Mouse (Mus musculus) activated CD4-positive, CD25-positive, alpha-beta regulatory T cell (primary cell): ENCODE results near the gene Gm43518. TPM values are rescaled to one million over a fixed set of nuclear protein-coding genes. Genes with fewer than 3 reads are reported as not detected.

Experiments
- polyA plus RNA-seq, 2 experiments: library from polyadenylated mRNA; unstranded; fragments of 100-300 nt; shearing (Covaris generic); gene quantifications; one replicate each; pipeline ENCODE4 v1.2.1; 2017

Gm43518 gene
- polyA plus RNA-seq = 1 to 10 TPM; 2.4 to 6.0 TPM

GRCm38 (mm10) chr5:123927118-123927517 is at the start of gene Gm43518:
Gene Gm43518 (plus strand): TSS chr5:123927418.

DNA sequence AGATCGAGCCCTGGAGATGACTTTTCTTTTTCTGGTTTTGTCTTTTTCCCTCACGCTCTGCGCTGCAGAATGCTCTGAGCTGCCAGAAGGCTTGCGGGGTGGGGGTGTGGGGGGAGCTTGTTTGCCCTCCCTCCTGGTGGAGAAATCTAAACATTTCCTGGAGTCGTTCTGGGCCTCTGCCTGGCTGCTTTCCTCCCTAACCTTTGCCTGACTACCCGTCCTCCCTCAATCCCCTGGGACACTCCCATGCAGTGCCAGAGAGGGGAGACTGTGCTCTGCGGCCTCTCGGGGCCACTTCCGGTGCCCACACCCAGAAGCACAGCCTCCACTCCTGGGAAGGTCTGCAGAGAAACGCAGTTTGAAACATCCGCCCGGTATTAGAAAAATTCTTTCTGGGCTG is 47.3 kb upstream of the Gm43518 start, which contains the start of gene Hcar1:
Gene Hcar1 (minus strand): TSS at position 93 of the 400 bp plus-strand sequence.

DNA sequence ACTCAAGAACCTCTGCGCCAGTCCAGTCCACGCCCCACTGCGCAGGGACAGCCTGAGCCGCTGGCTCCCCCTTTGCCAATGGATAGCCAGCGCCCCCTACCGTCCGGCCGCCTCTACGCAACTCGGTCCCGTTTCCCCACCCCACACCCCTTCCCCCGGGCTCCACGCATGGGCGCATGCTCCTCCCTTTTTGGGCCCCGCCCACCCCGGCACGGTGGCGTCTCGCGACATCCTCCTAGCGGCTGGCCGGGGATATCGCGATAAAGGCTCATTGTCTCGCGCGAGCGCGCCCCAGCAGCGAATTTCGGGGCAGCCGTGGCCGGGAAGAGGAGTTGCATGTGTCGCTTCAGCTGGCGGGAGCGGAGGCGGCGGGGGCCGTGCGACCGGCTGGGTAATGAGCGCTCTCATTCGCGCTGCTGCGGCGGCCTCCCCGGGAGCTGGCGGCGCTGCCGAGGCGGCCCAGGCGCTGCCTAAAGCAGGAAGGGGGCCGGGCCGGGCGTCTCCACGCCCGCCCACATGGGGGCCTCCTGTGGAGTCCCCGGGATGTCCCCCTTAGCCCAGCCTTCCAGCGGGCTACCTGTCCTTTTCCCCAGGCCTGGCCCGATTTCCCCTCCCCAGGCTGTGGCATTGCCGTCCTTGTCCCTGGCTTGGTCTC is 20.1 kb upstream of the Gm43518 start, which contains the start of gene Denr:
Gene Denr (plus strand): TSS at position 200 of the 655 bp plus-strand sequence.

GRCm38 (mm10) chr5:123930508-123930989 is 3.3 kb downstream of the Gm43518 start, which contains the start of gene Ccdc62:
Gene Ccdc62 (plus strand): TSS chr5:123930679.

DNA sequence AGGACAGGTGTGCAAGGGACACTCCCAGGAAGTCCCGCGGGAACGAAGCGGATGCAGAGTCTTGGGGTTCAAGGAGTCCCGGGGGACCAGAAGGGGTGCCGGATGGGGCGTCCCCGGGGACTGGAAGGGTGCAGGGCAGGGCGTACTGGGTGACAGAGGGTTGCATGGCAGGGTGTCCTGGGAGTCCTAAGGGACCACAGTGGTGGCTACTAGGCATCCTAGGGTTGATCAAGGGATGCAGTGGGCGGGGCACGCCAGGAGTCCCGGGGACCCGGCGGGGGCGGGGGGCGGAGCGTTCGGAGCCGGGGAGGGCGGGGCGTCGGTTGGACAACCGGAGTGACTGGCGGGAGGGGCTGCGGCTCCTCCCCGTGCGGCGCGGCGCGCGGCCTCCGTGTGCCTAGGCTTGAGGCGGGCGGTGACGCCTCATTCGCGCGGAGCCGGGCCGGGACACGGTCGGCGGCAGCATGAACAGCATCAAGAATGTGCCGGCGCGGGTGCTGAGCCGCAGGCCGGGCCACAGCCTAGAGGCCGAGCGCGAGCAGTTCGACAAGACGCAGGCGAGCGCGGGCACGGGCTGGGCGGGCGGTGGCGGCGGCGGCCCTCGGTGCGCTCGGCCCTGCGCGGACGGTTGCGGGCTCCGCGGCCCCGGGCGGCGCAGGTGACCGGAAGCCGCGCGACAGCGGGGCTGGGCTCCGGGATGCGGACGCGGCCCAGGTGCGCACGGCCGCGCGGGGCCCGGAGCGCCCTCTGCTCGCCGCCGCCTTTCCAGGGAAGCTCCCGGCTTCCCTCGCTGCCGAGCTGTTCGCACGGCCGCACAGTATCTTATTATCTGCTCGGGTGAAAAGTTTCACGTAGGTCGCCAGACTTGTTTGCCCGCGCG is 46.3 kb downstream of the Gm43518 start, which contains the start of gene Hip1r:
Gene Hip1r (plus strand): TSS at position 330 of the 880 bp plus-strand sequence.

Other genes starting within 250 kb of the Gm43518 start
- 10 to 100 TPM; 70.5 to 77.7 TPM for gene Clip1, start 242.8 kb upstream of the Gm43518 start, polyA plus RNA-seq
- 10 to 100 TPM; 79.8 to 90.8 TPM for gene Zcchc8, start 206.3 kb upstream of the Gm43518 start, polyA plus RNA-seq
- 100 to 1,000 TPM; 145 to 165 TPM for gene Rsrc2, start 178.0 kb upstream of the Gm43518 start, polyA plus RNA-seq
- 1 to 10 TPM; 2.6 to 6.2 TPM for gene Kntc1, start 177.7 kb upstream of the Gm43518 start, polyA plus RNA-seq
- under 1 TPM; 0.13 to 0.41 TPM for gene Hcar2, start 61.9 kb upstream of the Gm43518 start, polyA plus RNA-seq
- gene Hcar1, start 47.4 kb upstream of the Gm43518 start, polyA plus RNA-seq = not detected
- gene Denr, start 20.2 kb upstream of the Gm43518 start, polyA plus RNA-seq = 100 to 1,000 TPM; 108 to 111 TPM
- gene Ccdc62, start 3.3 kb downstream of the Gm43518 start, polyA plus RNA-seq = 1 to 10 TPM; 2.2 to 3.4 TPM
- 10 to 100 TPM; 21.3 to 63.5 TPM for gene Hip1r, start 46.2 kb downstream of the Gm43518 start, polyA plus RNA-seq
- 10 to 100 TPM; 73.3 to 90.6 TPM for gene Vps37b, start 104.9 kb downstream of the Gm43518 start, polyA plus RNA-seq
- 10 to 100 TPM; 43.2 to 57.2 TPM for gene Abcb9, start 168.4 kb downstream of the Gm43518 start, polyA plus RNA-seq
- gene Ogfod2, start 184.9 kb downstream of the Gm43518 start, polyA plus RNA-seq = 10 to 100 TPM; 28.7 to 32.3 TPM
- 100 to 1,000 TPM in 1 of 2 experiments, 10 to 100 TPM in 1; 86.3 to 121 TPM for gene Arl6ip4, start 188.7 kb downstream of the Gm43518 start, polyA plus RNA-seq